Mouse (Mus musculus) MEL-GATA-1-ER (cell line): ENCODE measurements around the gene Actr3b.

Source experiments
- DNase-seq: peaks from one replicate; pipeline ENCODE4 v3.0.0-alpha.2; 2012; ENCODE audit warnings: low read depth; ENCODE audit errors: extremely low read depth

Gene Actr3b

GRCm38 (mm10) chr5:25886708-25887107 is 126.9 kb downstream of the Actr3b start:
- no peak for DNase-seq

- DNase-seq = no peak
Observed at GRCm38 (mm10) chr5:25889746-25890382, 130.1 kb downstream of the Actr3b start.

- DNase-seq = no peak
Observed at GRCm38 (mm10) chr5:25891321-25891720, 131.5 kb downstream of the Actr3b start.
